Mouse (Mus musculus) midbrain, embryonic 11.5 days (tissue): Measurements from ENCODE around the gene Rhbdl2. TPM values are rescaled to one million over a fixed set of nuclear protein-coding genes. Genes with fewer than 3 reads are reported as not detected.

Experiments used
- ATAC-seq: fragments of 200-750 bp; cut with Nextera tagmentation; 2 replicates; pipeline ENCODE4 v1.8.0; 2017; ENCODE audit warnings: moderate TSS enrichment, moderate library complexity; ENCODE audit not compliant: low FRiP score
- DNase-seq: peaks from one replicate; pipeline ENCODE4 v3.0.0; 2015; ENCODE audit warnings: low spot score; ENCODE audit errors: missing footprints
- H3K27ac ChIP-seq: fragments of 300-500 bp; sonication (generic); 2 replicates; pipeline ENCODE4 v1.5.1; 2014; ENCODE audit warnings: low read depth, low read length
- H3K27me3 ChIP-seq: fragments of 300-500 bp; sonication (generic); 2 replicates; pipeline ENCODE4 v1.6.1; 2014; ENCODE audit warnings: mild to moderate bottlenecking, low read length, moderate library complexity, mixed read lengths; ENCODE audit not compliant: control insufficient read depth, insufficient read depth
- H3K36me3 ChIP-seq: fragments of 300-500 bp; sonication (generic); 2 replicates; pipeline ENCODE4 v1.6.1; 2014; ENCODE audit warnings: mild to moderate bottlenecking, low read length, moderate library complexity, mixed read lengths; ENCODE audit not compliant: control insufficient read depth, insufficient read depth
- H3K4me1 ChIP-seq: fragments of 300-500 bp; sonication (generic); 2 replicates; pipeline ENCODE4 v1.6.1; 2014; ENCODE audit warnings: low read length; ENCODE audit not compliant: control insufficient read depth, insufficient read depth
- H3K4me2 ChIP-seq: fragments of 300-500 bp; sonication (generic); 2 replicates; pipeline ENCODE4 v1.6.1; 2014; ENCODE audit warnings: mild to moderate bottlenecking, moderate library complexity
- H3K4me3 ChIP-seq: fragments of 300-500 bp; sonication (generic); 2 replicates; pipeline ENCODE4 v1.5.1; 2014; ENCODE audit warnings: low read depth, low read length
- H3K9ac ChIP-seq: fragments of 300-500 bp; sonication (generic); 2 replicates; pipeline ENCODE4 v1.6.1; 2014; ENCODE audit warnings: low read length
- H3K9me3 ChIP-seq: fragments of 300-500 bp; sonication (generic); 2 replicates; pipeline ENCODE4 v1.6.1; 2016; ENCODE audit warnings: low read length; ENCODE audit not compliant: control insufficient read depth
- WGBS: fragments of 180-500 bp; shearing (Covaris S2); extraction: QIAGEN DNeasy Blood & Tissue Kit; methylation state at CpG from one replicate; pipeline ENCODE4 v1.1.7; 2014; 5-methylcytosine and 5-hydroxymethylcytosine counted together
- polyA plus RNA-seq: library from polyadenylated mRNA; unstranded; fragments of >200 nt; fragmentation: Nextera tagmentation; extraction: Ambion mirVana; gene quantifications from 2 replicates; pipeline ENCODE4 v1.2.1, GENCODE M21; 2014

The Rhbdl2 gene
- polyA plus RNA-seq, result 0.30 and 0.44 TPM in 2 replicates

- no peak within 1 kb of the TSS for H3K4me3 ChIP-seq
- 26% methylated on average over 12 of the region's 12 CpGs for WGBS
- no peak for DNase-seq
- no peaks in the 10 kb centered on the region for H3K9me3 ChIP-seq
- no peak within 1 kb of the TSS for H3K4me2 ChIP-seq
- no peaks in the 10 kb centered on the region for H3K27me3 ChIP-seq
- H3K36me3 ChIP-seq, result no peaks in the 10 kb centered on the region
- ATAC-seq, result no peak
- no peak within 1 kb of the TSS for H3K27ac ChIP-seq
- H3K9ac ChIP-seq, result no peak within 1 kb of the TSS
- H3K4me1 ChIP-seq, result no peaks in the 10 kb centered on the region
Observed at GRCm38 (mm10) chr4:123787191-123787985, at the start of gene Rhbdl2. Rhbdl2 (plus strand) TSS chr4:123787874.

DNA sequence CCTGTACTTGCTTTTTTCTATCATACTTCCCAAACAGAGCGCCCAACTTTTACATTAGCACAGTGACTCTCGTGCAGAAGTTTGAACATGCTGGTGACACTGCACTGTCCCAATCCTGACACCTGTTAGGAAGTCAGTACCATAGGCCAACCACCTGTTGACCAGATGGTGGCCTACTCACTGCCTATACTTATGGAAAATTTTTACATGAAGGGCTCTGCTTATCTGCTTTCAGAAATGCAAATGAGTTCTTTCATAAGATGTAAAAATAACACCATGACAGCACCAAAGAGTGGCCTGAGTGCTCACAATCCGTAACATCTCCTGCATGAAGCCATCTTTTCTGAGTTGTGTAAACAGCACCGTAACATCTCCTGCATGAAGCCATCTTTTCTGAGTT is 49.0 kb upstream of the Rhbdl2 start:
- no peaks in the 10 kb centered on the region for H3K9me3 ChIP-seq
- H3K27ac ChIP-seq, result no peak overlapping the region
- H3K27me3 ChIP-seq, result no peaks in the 10 kb centered on the region
- 96% methylated on average over 4 of the region's 4 CpGs for WGBS
- DNase-seq (peak; percentile 14), ATAC-seq (no peak)
- no peaks in the 10 kb centered on the region for H3K4me1 ChIP-seq
- no peak overlapping the region for H3K4me2 ChIP-seq
- H3K9ac ChIP-seq, result no peak overlapping the region
- H3K36me3 ChIP-seq, result peaks cover 9% of the 10 kb centered on the region; the same call in 1 of the 2 replicates
- no peak overlapping the region for H3K4me3 ChIP-seq

- no peak overlapping the region for H3K4me3 ChIP-seq
- peaks cover 5% of the 10 kb centered on the region; the same call in 1 of the 2 replicates for H3K36me3 ChIP-seq
- no peak for DNase-seq
Observed at GRCm38 (mm10) chr4:123742891-123743290, 44.8 kb upstream of the Rhbdl2 start.

GRCm38 (mm10) chr4:123745221-123745775 is 42.4 kb upstream of the Rhbdl2 start:
- Histone ChIP-seq H3K27me3 (no peaks in the 10 kb centered on the region), H3K27ac (no peak overlapping the region), H3K9ac (no peak overlapping the region), H3K4me3 (no peak overlapping the region), H3K4me1 (peaks cover 10% of the 10 kb centered on the region), H3K9me3 (no peaks in the 10 kb centered on the region), H3K36me3 (no peaks in the 10 kb centered on the region; the same call in 1 of the 2 replicates), H3K4me2 (no peak overlapping the region)
- DNase-seq, result no peak
- ATAC-seq, result no peak
- 93% methylated on average over 4 of the region's 4 CpGs for WGBS

More at GRCm38 (mm10) chr4:123742891-123743290, 44.8 kb upstream of the Rhbdl2 start:
- WGBS, result 85% methylated on average over 1 of the region's 1 CpGs
- Histone ChIP-seq H3K9ac (no peak overlapping the region), H3K4me1 (no peaks in the 10 kb centered on the region), H3K27ac (no peak overlapping the region), H3K4me2 (no peak overlapping the region), H3K27me3 (no peaks in the 10 kb centered on the region), H3K9me3 (no peaks in the 10 kb centered on the region)
- no peak for ATAC-seq

DNA sequence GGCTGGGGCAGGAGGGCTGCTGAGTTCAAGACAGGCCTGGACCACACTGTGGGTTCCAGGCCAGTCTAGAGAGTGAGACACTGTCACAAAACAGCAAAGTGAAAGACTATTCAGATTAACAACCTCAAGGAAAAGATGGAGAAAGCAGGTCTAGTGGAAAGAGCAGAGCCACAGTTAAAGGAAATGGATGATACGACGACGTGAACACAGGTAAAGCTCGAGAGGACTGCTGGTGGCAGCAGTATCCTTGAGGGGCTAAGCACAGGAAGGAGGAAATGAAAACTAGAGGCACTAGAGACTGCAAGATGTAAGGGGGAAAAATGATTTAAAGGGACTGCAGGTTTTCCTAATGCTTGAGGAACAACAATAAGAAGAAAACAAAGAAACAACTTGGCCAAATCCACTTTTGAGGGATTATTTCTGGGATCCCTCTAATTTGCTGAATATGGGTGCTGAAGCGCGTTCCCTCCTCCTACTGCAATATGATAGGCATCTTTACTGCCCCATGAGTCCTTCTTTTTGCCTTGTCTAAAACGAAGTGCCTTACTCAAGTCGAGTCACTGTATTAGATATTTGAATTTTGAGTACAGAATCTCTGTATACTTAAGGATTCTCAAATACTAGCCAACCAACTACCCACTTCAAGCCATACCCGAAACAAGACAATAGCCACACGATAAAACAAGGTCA is 38.8 kb upstream of the Rhbdl2 start:
- DNase-seq, result no peak
- no peak for ATAC-seq
- 22% methylated on average over 10 of the region's 10 CpGs for WGBS
- Histone ChIP-seq H3K9ac (peak overlapping the region; percentile 91), H3K4me2 (peak overlapping the region; percentile 62), H3K36me3 (no peaks in the 10 kb centered on the region), H3K27ac (no peak overlapping the region), H3K4me1 (peaks cover 13% of the 10 kb centered on the region), H3K27me3 (no peaks in the 10 kb centered on the region), H3K4me3 (peak overlapping the region; percentile 98), H3K9me3 (no peaks in the 10 kb centered on the region)

- Histone ChIP-seq H3K27ac (peak overlapping the region; percentile 89), H3K9ac (peak overlapping the region; percentile 91), H3K4me1 (peaks cover 13% of the 10 kb centered on the region), H3K27me3 (no peaks in the 10 kb centered on the region), H3K4me2 (peak overlapping the region; percentile 62), H3K9me3 (no peaks in the 10 kb centered on the region), H3K36me3 (no peaks in the 10 kb centered on the region), H3K4me3 (peak overlapping the region; percentile 98)
- under 1% methylated on average over 52 of the region's 55 CpGs for WGBS
- ATAC-seq (peak; percentile 82), DNase-seq (peak; percentile 94)
Observed at GRCm38 (mm10) chr4:123749484-123750130, 38.1 kb upstream of the Rhbdl2 start.

DNA sequence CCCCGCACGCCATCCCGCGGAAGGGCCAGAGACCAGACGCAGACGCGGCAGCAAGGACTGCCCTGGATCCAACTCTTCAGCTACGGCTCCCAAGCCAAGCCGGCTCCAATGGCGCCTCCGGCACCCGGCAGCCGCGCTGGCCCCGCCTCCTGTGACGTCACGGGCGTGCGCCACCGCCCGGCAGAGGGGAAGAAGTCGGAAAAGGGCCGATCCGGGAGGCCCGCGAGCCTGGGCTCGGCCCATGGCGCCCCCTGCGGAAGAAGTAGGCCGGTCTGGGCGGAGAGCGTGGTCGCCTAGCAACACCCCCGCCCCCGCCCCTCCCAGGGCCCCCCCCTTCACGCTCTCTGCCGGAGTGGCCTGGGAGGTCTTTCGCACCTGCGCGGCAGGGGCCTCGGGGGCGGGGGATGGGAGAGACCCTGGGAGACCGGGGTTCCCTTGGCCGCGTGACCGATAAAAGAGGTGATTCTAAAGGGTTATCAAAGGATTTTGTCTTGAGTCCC is 37.5 kb upstream of the Rhbdl2 start, which contains the start of gene Akirin1:
TSS of gene Akirin1 (minus strand) at position 194 of the 500 bp plus-strand sequence.
- peak within 1 kb of the TSS; percentile 91 for H3K9ac ChIP-seq
- 0% methylated on average over 42 of the region's 46 CpGs for WGBS
- peak within 1 kb of the TSS; percentile 98 for H3K4me3 ChIP-seq
- H3K9me3 ChIP-seq, result no peaks in the 10 kb centered on the region
- peak within 1 kb of the TSS; percentile 62 for H3K4me2 ChIP-seq
- H3K4me1 ChIP-seq, result peaks cover 13% of the 10 kb centered on the region
- no peaks in the 10 kb centered on the region for H3K27me3 ChIP-seq
- DNase-seq, result peak; percentile 100
- H3K36me3 ChIP-seq, result no peaks in the 10 kb centered on the region
- ATAC-seq, result peak; percentile 98
- peak within 1 kb of the TSS; percentile 89 for H3K27ac ChIP-seq

GRCm38 (mm10) chr4:123750707-123751312 is 36.9 kb upstream of the Rhbdl2 start:
- Histone ChIP-seq H3K4me3 (peak overlapping the region; percentile 98), H3K36me3 (no peaks in the 10 kb centered on the region), H3K9me3 (no peaks in the 10 kb centered on the region), H3K4me2 (peak overlapping the region; percentile 56), H3K27me3 (no peaks in the 10 kb centered on the region), H3K9ac (peak overlapping the region; percentile 54; the same call in 1 of the 2 replicates), H3K27ac (no peak overlapping the region), H3K4me1 (peaks cover 13% of the 10 kb centered on the region)
- ATAC-seq (no peak), DNase-seq (peak; percentile 88)
- 2% methylated on average over 8 of the region's 8 CpGs for WGBS
